Mouse (Mus musculus): Measurements from ENCODE around the gene Klhl8. TPM values are rescaled to one million over a fixed set of nuclear protein-coding genes. Genes with fewer than 3 reads are reported as not detected.

The Klhl8 gene
- polyA plus RNA-seq, 1 experiment from 2014 or later, result 1.8 TPM

DNA sequence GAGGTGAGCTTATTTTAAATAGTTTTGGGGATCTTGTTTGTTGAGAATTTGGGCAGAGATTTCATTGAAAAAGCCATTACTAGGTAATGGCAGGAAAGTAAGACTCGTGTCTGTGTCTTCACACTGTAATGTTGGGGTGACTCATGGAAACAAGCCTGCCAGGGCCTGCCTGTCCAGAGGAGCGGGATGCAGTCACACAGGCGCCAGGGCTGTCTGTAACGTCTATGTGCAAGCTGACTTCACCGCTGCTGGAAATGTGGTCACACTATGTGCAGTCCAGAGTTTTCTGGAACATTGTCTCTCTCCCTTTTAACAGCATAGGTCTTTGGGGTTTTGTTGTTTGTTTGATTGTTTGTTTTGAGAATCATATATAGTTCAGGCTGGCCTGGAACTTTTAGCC lies 88.1 kb downstream of the Klhl8 start:
- no peak overlapping the region for H3K27ac ChIP-seq (ENCODE audit: low read length)
- no peak for ATAC-seq (ENCODE audit: low read depth)
- WGBS (ENCODE audit: insufficient replicate concordance), result 91% methylated on average over 5 of the region's 5 CpGs
- H3K9me3 ChIP-seq (replicated peaks; ENCODE audit: control insufficient read depth, low read length), result no peaks in the 10 kb centered on the region
- H3K9ac ChIP-seq (ENCODE audit: low read depth, low read length), result no peak overlapping the region
- H3K4me1 ChIP-seq (ENCODE audit: control insufficient read depth, low read depth, low read length), result peaks cover 8% of the 10 kb centered on the region
- peaks cover 47% of the 10 kb centered on the region for H3K36me3 ChIP-seq (ENCODE audit: control insufficient read depth, insufficient read depth)
- H3K4me3 ChIP-seq (ENCODE audit: low read depth, low read length), result no peak overlapping the region
- no peak overlapping the region for H3K4me2 ChIP-seq (ENCODE audit: low read depth, low read length)
- H3K27me3 ChIP-seq (ENCODE audit: control insufficient read depth, insufficient read depth, low read depth, low read length), result no peaks in the 10 kb centered on the region

- Histone ChIP-seq H3K4me1 (ENCODE audit: control insufficient read depth, low read depth, low read length) (peaks cover 8% of the 10 kb centered on the region), H3K9me3 (replicated peaks; ENCODE audit: control insufficient read depth, low read length) (no peaks in the 10 kb centered on the region), H3K27ac (ENCODE audit: low read length) (no peak overlapping the region), H3K4me2 (ENCODE audit: low read depth, low read length) (no peak overlapping the region), H3K36me3 (ENCODE audit: control insufficient read depth, insufficient read depth) (peaks cover 45% of the 10 kb centered on the region), H3K27me3 (ENCODE audit: control insufficient read depth, insufficient read depth, low read depth, low read length) (no peaks in the 10 kb centered on the region), H3K9ac (ENCODE audit: low read depth, low read length) (no peak overlapping the region), H3K4me3 (ENCODE audit: low read depth, low read length) (no peak overlapping the region)
- WGBS (ENCODE audit: insufficient replicate concordance), result 78% methylated on average over 13 of the region's 13 CpGs
- no peak for ATAC-seq (ENCODE audit: low read depth)
Measured at GRCm38 (mm10) chr5:103821500-103822298, 89.4 kb downstream of the Klhl8 start.

DNA sequence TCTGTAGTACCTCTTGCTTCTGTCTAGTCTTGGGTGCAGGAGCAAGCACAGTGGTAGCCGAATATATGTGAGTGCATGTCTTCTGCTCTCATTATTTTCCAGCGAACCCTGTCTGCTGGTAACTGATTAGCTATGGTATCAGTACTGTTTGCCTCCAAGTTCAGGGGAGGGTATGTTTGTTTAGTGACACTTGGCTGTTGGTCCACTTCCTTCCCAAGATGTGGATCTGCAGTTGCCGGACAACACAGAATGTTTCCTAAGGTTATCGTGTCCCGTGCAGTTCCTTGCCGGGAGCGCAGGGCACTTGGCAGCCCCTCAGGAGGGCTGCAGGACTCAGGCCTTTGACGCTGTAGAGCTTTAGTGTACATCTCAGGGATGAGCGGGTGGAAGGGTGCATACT lies 90.0 kb downstream of the Klhl8 start:
- Histone ChIP-seq H3K27ac (ENCODE audit: low read length) (no peak overlapping the region), H3K4me3 (ENCODE audit: low read depth, low read length) (no peak overlapping the region), H3K9me3 (replicated peaks; ENCODE audit: control insufficient read depth, low read length) (no peaks in the 10 kb centered on the region), H3K4me2 (ENCODE audit: low read depth, low read length) (no peak overlapping the region), H3K4me1 (ENCODE audit: control insufficient read depth, low read depth, low read length) (peaks cover 8% of the 10 kb centered on the region), H3K27me3 (ENCODE audit: control insufficient read depth, insufficient read depth, low read depth, low read length) (no peaks in the 10 kb centered on the region), H3K36me3 (ENCODE audit: control insufficient read depth, insufficient read depth) (peaks cover 42% of the 10 kb centered on the region), H3K9ac (ENCODE audit: low read depth, low read length) (no peak overlapping the region)
- 59% methylated on average over 9 of the region's 9 CpGs for WGBS (ENCODE audit: insufficient replicate concordance)
- ATAC-seq (ENCODE audit: low read depth), result peak; percentile 51

DNA sequence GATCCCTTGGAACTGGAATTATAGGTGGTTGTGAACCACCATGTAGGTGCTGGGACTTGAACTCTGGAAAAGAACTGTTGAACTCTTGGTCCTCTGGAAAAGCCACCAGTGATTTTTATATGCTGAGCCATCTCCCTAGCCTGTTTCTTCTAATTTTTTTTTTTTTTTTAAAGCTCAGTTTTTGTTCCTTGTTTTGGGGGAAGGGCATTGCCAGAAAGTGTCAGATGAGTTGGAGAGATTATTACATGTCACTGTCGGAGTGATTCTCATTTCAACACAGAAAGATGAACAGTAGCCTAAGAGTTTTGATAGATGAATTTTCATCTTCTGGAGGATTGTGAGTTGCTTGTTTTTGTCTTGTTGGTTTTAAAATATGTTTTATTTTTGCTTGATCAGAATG lies 91.4 kb downstream of the Klhl8 start:
- Histone ChIP-seq H3K4me2 (ENCODE audit: low read depth, low read length) (no peak overlapping the region), H3K4me3 (ENCODE audit: low read depth, low read length) (no peak overlapping the region), H3K9ac (ENCODE audit: low read depth, low read length) (no peak overlapping the region), H3K27ac (ENCODE audit: low read length) (no peak overlapping the region), H3K27me3 (ENCODE audit: control insufficient read depth, insufficient read depth, low read depth, low read length) (no peaks in the 10 kb centered on the region), H3K4me1 (ENCODE audit: control insufficient read depth, low read depth, low read length) (peaks cover 8% of the 10 kb centered on the region), H3K9me3 (replicated peaks; ENCODE audit: control insufficient read depth, low read length) (no peaks in the 10 kb centered on the region), H3K36me3 (ENCODE audit: control insufficient read depth, insufficient read depth) (peaks cover 47% of the 10 kb centered on the region)
- no peak for ATAC-seq (ENCODE audit: low read depth)
- WGBS (ENCODE audit: insufficient replicate concordance), result 63% methylated on average over 1 of the region's 1 CpGs

DNA sequence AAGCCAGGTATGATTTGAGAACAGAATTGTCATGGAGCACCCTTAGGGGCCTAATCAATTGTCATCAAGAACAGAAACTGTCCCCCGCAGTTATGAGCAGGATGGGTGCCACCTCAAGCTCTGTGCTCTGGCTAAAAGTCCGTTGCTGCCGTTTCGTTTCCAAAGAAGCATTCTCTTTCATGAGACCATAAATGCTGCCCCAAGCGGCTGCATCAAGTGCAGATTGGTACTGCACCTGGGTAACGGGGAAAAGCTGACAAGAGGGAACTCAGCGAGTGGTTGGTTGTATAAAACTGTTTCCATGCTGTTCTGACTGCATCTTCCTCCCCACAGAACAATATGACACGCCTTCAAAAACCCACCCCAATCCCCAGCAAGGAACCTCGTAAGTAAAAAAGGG lies 92.5 kb downstream of the Klhl8 start:
- Histone ChIP-seq H3K4me1 (ENCODE audit: control insufficient read depth, low read depth, low read length) (peaks cover 17% of the 10 kb centered on the region), H3K27me3 (ENCODE audit: control insufficient read depth, insufficient read depth, low read depth, low read length) (no peaks in the 10 kb centered on the region), H3K4me3 (ENCODE audit: low read depth, low read length) (no peak overlapping the region), H3K4me2 (ENCODE audit: low read depth, low read length) (no peak overlapping the region), H3K27ac (ENCODE audit: low read length) (no peak overlapping the region), H3K9me3 (replicated peaks; ENCODE audit: control insufficient read depth, low read length) (no peaks in the 10 kb centered on the region), H3K9ac (ENCODE audit: low read depth, low read length) (no peak overlapping the region), H3K36me3 (ENCODE audit: control insufficient read depth, insufficient read depth) (peaks cover 51% of the 10 kb centered on the region)
- whole genome bisulfite sequencing (ENCODE audit: insufficient replicate concordance), result 90% methylated on average over 9 of the region's 9 CpGs
- no peak for ATAC-seq (ENCODE audit: low read depth)

DNA sequence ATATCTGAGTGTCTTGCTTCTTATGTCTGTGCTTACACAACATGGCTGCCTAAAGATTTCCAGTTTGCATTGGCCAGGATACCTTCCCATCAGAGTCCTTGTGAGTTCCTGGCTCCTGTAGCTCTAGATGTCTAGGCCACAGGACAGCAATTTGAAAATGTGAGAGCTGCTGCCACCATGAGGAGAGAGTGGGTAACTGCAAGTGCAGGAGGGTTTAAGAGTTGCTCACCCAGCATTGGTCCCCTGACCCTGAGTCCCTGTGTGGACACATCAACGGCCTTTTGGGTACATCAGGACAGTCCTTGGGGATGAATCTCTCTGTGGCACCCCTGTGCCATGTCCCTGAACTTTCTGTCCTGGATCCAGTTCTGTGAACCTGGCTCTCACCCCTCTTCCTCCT lies 93.3 kb downstream of the Klhl8 start:
- Histone ChIP-seq H3K36me3 (ENCODE audit: control insufficient read depth, insufficient read depth) (peaks cover 52% of the 10 kb centered on the region), H3K4me3 (ENCODE audit: low read depth, low read length) (no peak overlapping the region), H3K4me2 (ENCODE audit: low read depth, low read length) (no peak overlapping the region), H3K27me3 (ENCODE audit: control insufficient read depth, insufficient read depth, low read depth, low read length) (no peaks in the 10 kb centered on the region), H3K4me1 (ENCODE audit: control insufficient read depth, low read depth, low read length) (peaks cover 17% of the 10 kb centered on the region), H3K9me3 (replicated peaks; ENCODE audit: control insufficient read depth, low read length) (no peaks in the 10 kb centered on the region), H3K27ac (ENCODE audit: low read length) (no peak overlapping the region), H3K9ac (ENCODE audit: low read depth, low read length) (no peak overlapping the region)
- peak; percentile 53 for ATAC-seq (ENCODE audit: low read depth)
- 16% methylated on average over 1 of the region's 1 CpGs for WGBS (ENCODE audit: insufficient replicate concordance)

DNA sequence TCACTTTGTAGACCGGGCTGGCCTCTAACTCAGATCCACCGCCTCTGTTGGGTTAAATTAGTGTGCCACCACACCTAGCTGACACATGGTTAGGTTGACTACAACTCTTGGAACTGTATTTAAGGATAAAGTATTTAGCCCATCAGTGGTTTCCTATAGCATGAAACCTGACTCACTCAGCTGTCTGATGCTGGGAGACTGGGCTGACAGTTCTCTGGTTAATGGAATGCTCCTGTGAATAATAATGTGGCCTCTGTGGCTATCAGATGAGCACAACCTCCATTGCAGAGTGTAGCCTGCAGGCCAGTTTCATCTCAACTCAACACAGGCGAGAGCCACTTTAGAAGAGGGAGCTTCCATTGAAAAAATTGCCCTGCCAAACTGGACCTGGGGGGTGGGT lies 94.3 kb downstream of the Klhl8 start:
- Histone ChIP-seq H3K4me3 (ENCODE audit: low read depth, low read length) (no peak overlapping the region), H3K27me3 (ENCODE audit: control insufficient read depth, insufficient read depth, low read depth, low read length) (no peaks in the 10 kb centered on the region), H3K4me2 (ENCODE audit: low read depth, low read length) (no peak overlapping the region), H3K36me3 (ENCODE audit: control insufficient read depth, insufficient read depth) (peaks cover 48% of the 10 kb centered on the region), H3K4me1 (ENCODE audit: control insufficient read depth, low read depth, low read length) (peaks cover 17% of the 10 kb centered on the region), H3K9me3 (replicated peaks; ENCODE audit: control insufficient read depth, low read length) (no peaks in the 10 kb centered on the region), H3K27ac (ENCODE audit: low read length) (no peak overlapping the region), H3K9ac (ENCODE audit: low read depth, low read length) (no peak overlapping the region)
- WGBS (ENCODE audit: insufficient replicate concordance), result 91% methylated on average over 3 of the region's 3 CpGs
- ATAC-seq (ENCODE audit: low read depth), result no peak

- Histone ChIP-seq H3K4me1 (ENCODE audit: control insufficient read depth, low read depth, low read length) (peaks cover 10% of the 10 kb centered on the region), H3K4me3 (ENCODE audit: low read depth, low read length) (no peak overlapping the region), H3K27ac (ENCODE audit: low read length) (no peak overlapping the region), H3K27me3 (ENCODE audit: control insufficient read depth, insufficient read depth, low read depth, low read length) (no peaks in the 10 kb centered on the region), H3K9me3 (replicated peaks; ENCODE audit: control insufficient read depth, low read length) (no peaks in the 10 kb centered on the region), H3K36me3 (ENCODE audit: control insufficient read depth, insufficient read depth) (peaks cover 55% of the 10 kb centered on the region), H3K4me2 (ENCODE audit: low read depth, low read length) (no peak overlapping the region), H3K9ac (ENCODE audit: low read depth, low read length) (no peak overlapping the region)
- no peak for ATAC-seq (ENCODE audit: low read depth)
- WGBS (ENCODE audit: insufficient replicate concordance), result 47% methylated on average over 4 of the region's 4 CpGs
Measured at GRCm38 (mm10) chr5:103815249-103815617, 95.8 kb downstream of the Klhl8 start.

- ATAC-seq (ENCODE audit: low read depth), result no peak
- no peak overlapping the region for H3K4me3 ChIP-seq (ENCODE audit: low read depth, low read length)
- H3K9me3 ChIP-seq (replicated peaks; ENCODE audit: control insufficient read depth, low read length), result no peaks in the 10 kb centered on the region
- H3K4me2 ChIP-seq (ENCODE audit: low read depth, low read length), result no peak overlapping the region
- WGBS (ENCODE audit: insufficient replicate concordance), result 72% methylated on average over 16 of the region's 16 CpGs
- peaks cover 10% of the 10 kb centered on the region for H3K4me1 ChIP-seq (ENCODE audit: control insufficient read depth, low read depth, low read length)
- H3K36me3 ChIP-seq (ENCODE audit: control insufficient read depth, insufficient read depth), result peaks cover 55% of the 10 kb centered on the region
- H3K9ac ChIP-seq (ENCODE audit: low read depth, low read length), result no peak overlapping the region
- no peak overlapping the region for H3K27ac ChIP-seq (ENCODE audit: low read length)
- no peaks in the 10 kb centered on the region for H3K27me3 ChIP-seq (ENCODE audit: control insufficient read depth, insufficient read depth, low read depth, low read length)
Measured at GRCm38 (mm10) chr5:103814551-103815248, 96.4 kb downstream of the Klhl8 start.
